Mouse (Mus musculus): ENCODE data around the gene Fcrls.

Gene Fcrls

GRCm38 (mm10) chr3:87263436-87263835 lies at the start of gene Fcrls:
Fcrls (minus strand) TSS chr3:87263738.
- ATAC-seq (ENCODE audit: insufficient number of reproducible peaks, low FRiP score, low TSS enrichment), result no peak

- ATAC-seq (ENCODE audit: insufficient number of reproducible peaks, low FRiP score, low TSS enrichment), result no peak; the same call in 1 of the 2 replicates
Observed at GRCm38 (mm10) chr3:87309922-87310321, 46.4 kb upstream of the Fcrls start.

- ATAC-seq (ENCODE audit: insufficient number of reproducible peaks, low FRiP score, low TSS enrichment), result no peak
Observed at GRCm38 (mm10) chr3:87299901-87300300, 36.4 kb upstream of the Fcrls start.

- ATAC-seq (ENCODE audit: insufficient number of reproducible peaks, low FRiP score, low TSS enrichment), result no peak
Observed at GRCm38 (mm10) chr3:87274372-87274771, 10.8 kb upstream of the Fcrls start.

GRCm38 (mm10) chr3:87266581-87266980 lies 3.0 kb upstream of the Fcrls start:
- no peak for ATAC-seq (ENCODE audit: insufficient number of reproducible peaks, low FRiP score, low TSS enrichment)

GRCm38 (mm10) chr3:87255239-87255638 lies 8.3 kb downstream of the Fcrls start:
- no peak for ATAC-seq (ENCODE audit: insufficient number of reproducible peaks, low FRiP score, low TSS enrichment)

GRCm38 (mm10) chr3:87249571-87249970 lies 14.0 kb downstream of the Fcrls start:
- no peak for ATAC-seq (ENCODE audit: insufficient number of reproducible peaks, low FRiP score, low TSS enrichment)

- no peak for ATAC-seq (ENCODE audit: insufficient number of reproducible peaks, low FRiP score, low TSS enrichment)
Observed at GRCm38 (mm10) chr3:87247292-87247691, 16.2 kb downstream of the Fcrls start.

- no peak for ATAC-seq (ENCODE audit: insufficient number of reproducible peaks, low FRiP score, low TSS enrichment)
Observed at GRCm38 (mm10) chr3:87243654-87244053, 19.9 kb downstream of the Fcrls start.

GRCm38 (mm10) chr3:87240909-87241308 lies 22.6 kb downstream of the Fcrls start:
- no peak for ATAC-seq (ENCODE audit: insufficient number of reproducible peaks, low FRiP score, low TSS enrichment)

- ATAC-seq (ENCODE audit: insufficient number of reproducible peaks, low FRiP score, low TSS enrichment), result no peak
Observed at GRCm38 (mm10) chr3:87223636-87224035, 39.9 kb downstream of the Fcrls start.

GRCm38 (mm10) chr3:87222346-87222745 lies 41.2 kb downstream of the Fcrls start:
- no peak for ATAC-seq (ENCODE audit: insufficient number of reproducible peaks, low FRiP score, low TSS enrichment)

- no peak for ATAC-seq (ENCODE audit: insufficient number of reproducible peaks, low FRiP score, low TSS enrichment)
Observed at GRCm38 (mm10) chr3:87215176-87215575, 48.4 kb downstream of the Fcrls start.

GRCm38 (mm10) chr3:87214221-87214864 lies 49.2 kb downstream of the Fcrls start:
- no peak for ATAC-seq (ENCODE audit: insufficient number of reproducible peaks, low FRiP score, low TSS enrichment)

- ATAC-seq (ENCODE audit: insufficient number of reproducible peaks, low FRiP score, low TSS enrichment), result no peak
Observed at GRCm38 (mm10) chr3:87206336-87207075, 57.0 kb downstream of the Fcrls start.
